Mouse (Mus musculus) forebrain, embryonic 14.5 days (tissue): ENCODE data around the gene Mmp3. TPM values are rescaled to one million over a fixed set of nuclear protein-coding genes. Genes with fewer than 3 reads are reported as not detected.
"Not testable (repeated sequence)": the region's sequence is repeated elsewhere in the genome, so short reads cannot be mapped to it uniquely, and the experiment has no call there.

Experiments used
- ATAC-seq: fragments of 200-750 bp; cut with Nextera tagmentation; 2 replicates; pipeline ENCODE4 v1.8.0; 2017; ENCODE audit warnings: mild to moderate bottlenecking, moderate library complexity
- DNase-seq: peaks from one replicate; pipeline ENCODE4 v3.0.0-alpha.2; 2015; ENCODE audit warnings: low spot score
- H3K27ac ChIP-seq: fragments of 300-500 bp; sonication (generic); 2 replicates; pipeline ENCODE4 v1.5.1; 2014; ENCODE audit warnings: low read depth, mild to moderate bottlenecking, control low read depth, low read length, moderate library complexity
- H3K27me3 ChIP-seq: fragments of 300-500 bp; sonication (generic); replicated peaks from 2 replicates; pipeline ENCODE4 v1.6.1; 2014; ENCODE audit warnings: low read length, control low read depth, mixed read lengths; ENCODE audit not compliant: control insufficient read depth, insufficient read depth
- H3K36me3 ChIP-seq: fragments of 300-500 bp; sonication (generic); 2 replicates; pipeline ENCODE4 v1.6.1; 2014; ENCODE audit warnings: low read length, control low read depth; ENCODE audit not compliant: control insufficient read depth, insufficient read depth
- H3K4me1 ChIP-seq: fragments of 300-500 bp; sonication (generic); 2 replicates; pipeline ENCODE4 v1.6.1; 2014; ENCODE audit warnings: antibody characterized with exemption, low read length, control low read depth; ENCODE audit not compliant: control insufficient read depth, insufficient read depth
- H3K4me2 ChIP-seq: fragments of 300-500 bp; sonication (generic); 2 replicates; pipeline ENCODE4 v1.6.1; 2014; ENCODE audit warnings: mild to moderate bottlenecking, control low read depth, low read length
- H3K4me3 ChIP-seq: fragments of 300-500 bp; sonication (generic); 2 replicates; pipeline ENCODE4 v1.5.1; 2014; ENCODE audit warnings: low read depth, low read length, control low read depth
- H3K9ac ChIP-seq: fragments of 300-500 bp; sonication (generic); 2 replicates; pipeline ENCODE4 v1.6.1; 2014; ENCODE audit warnings: mild to moderate bottlenecking, low read length, control low read depth, moderate library complexity
- H3K9me3 ChIP-seq: fragments of 300-500 bp; sonication (generic); replicated peaks from 2 replicates; pipeline ENCODE4 v1.6.1; 2016; ENCODE audit warnings: low read length, control low read depth, mixed read lengths; ENCODE audit not compliant: control insufficient read depth
- WGBS: fragments of 180-500 bp; shearing (Covaris S2); extraction: QIAGEN DNeasy Blood & Tissue Kit; methylation state at CpG from one replicate; pipeline ENCODE4 v1.1.7; 2014; 5-methylcytosine and 5-hydroxymethylcytosine counted together
- polyA plus RNA-seq: library from polyadenylated mRNA; unstranded; fragments of >200 nt; fragmentation: Nextera tagmentation; extraction: Ambion mirVana; gene quantifications from 2 replicates; pipeline ENCODE4 v1.2.1, GENCODE M21; 2014

The Mmp3 gene
- not detected in 2 replicates for polyA plus RNA-seq

GRCm38 (mm10) chr9:7445522-7445921 lies at the start of gene Mmp3:
Mmp3 (plus strand) TSS chr9:7445822.
- Histone ChIP-seq H3K27ac (no peak within 1 kb of the TSS), H3K4me3 (no peak within 1 kb of the TSS), H3K4me2 (no peak within 1 kb of the TSS), H3K27me3 (no peaks in the 10 kb centered on the region), H3K4me1 (no peaks in the 10 kb centered on the region), H3K9ac (no peak within 1 kb of the TSS), H3K36me3 (no peaks in the 10 kb centered on the region), H3K9me3 (no peaks in the 10 kb centered on the region)
- ATAC-seq (no peak), DNase-seq (no peak)
- 92% methylated on average over 2 of the region's 2 CpGs for WGBS

DNA sequence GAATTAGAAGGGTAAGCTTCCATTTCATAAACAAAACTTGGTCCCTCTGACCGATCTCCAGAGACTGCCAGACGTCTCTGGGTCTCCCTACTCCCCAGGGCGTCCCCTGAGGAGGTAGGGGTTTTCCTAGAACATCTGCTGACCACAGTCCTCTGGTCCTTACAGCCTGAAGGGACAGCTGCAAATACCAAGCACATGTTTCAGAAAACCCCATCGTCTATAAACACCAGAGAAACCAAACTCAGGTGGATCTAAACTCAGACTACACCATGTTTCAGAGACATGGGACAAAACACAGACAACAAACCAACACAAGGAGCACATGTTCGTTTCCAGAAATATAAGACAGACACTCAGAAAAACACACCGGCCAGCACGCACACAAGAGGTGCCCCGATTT lies 49.1 kb upstream of the Mmp3 start:
- H3K36me3 ChIP-seq, H3K4me2 ChIP-seq, ATAC-seq, H3K27ac ChIP-seq, DNase-seq, H3K4me3 ChIP-seq, H3K9ac ChIP-seq, H3K4me1 ChIP-seq, H3K9me3 ChIP-seq, H3K27me3 ChIP-seq: not testable (repeated sequence)
- WGBS, result 88% methylated on average over 8 of the region's 8 CpGs

DNA sequence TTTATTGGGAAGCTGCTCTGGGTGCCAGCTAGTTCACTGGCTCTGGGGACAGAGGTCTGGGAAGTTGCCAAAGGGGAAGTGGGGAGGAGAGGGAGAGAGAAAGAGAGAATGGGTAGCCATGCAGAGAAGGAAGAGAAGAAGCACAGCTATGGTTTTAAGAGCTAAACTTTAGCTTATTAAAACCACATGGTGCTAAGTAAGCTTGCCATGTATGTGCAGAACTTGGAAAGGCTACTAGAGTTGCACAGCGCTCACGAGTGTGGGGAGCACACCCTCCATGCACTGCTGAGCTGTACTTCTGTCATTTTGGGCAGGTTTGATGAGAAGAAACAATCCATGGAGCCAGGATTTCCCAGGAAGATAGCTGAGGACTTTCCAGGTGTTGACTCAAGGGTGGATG lies 7.7 kb downstream of the Mmp3 start:
- WGBS, result 87% methylated on average over 2 of the region's 2 CpGs
- no peaks in the 10 kb centered on the region for H3K27me3 ChIP-seq
- H3K4me2 ChIP-seq, result no peak overlapping the region
- no peaks in the 10 kb centered on the region for H3K9me3 ChIP-seq
- H3K4me1 ChIP-seq, result no peaks in the 10 kb centered on the region
- no peak for ATAC-seq
- no peak overlapping the region for H3K4me3 ChIP-seq
- H3K27ac ChIP-seq, result no peak overlapping the region
- DNase-seq, result no peak
- H3K36me3 ChIP-seq, result no peaks in the 10 kb centered on the region
- no peak overlapping the region for H3K9ac ChIP-seq

- ATAC-seq (no peak), DNase-seq (no peak)
- no peaks in the 10 kb centered on the region for H3K4me1 ChIP-seq
- WGBS, result 96% methylated on average over 1 of the region's 1 CpGs
- H3K9me3 ChIP-seq, result no peaks in the 10 kb centered on the region
- no peaks in the 10 kb centered on the region for H3K27me3 ChIP-seq
- H3K36me3 ChIP-seq, result no peaks in the 10 kb centered on the region
- H3K27ac ChIP-seq, result no peak overlapping the region
- no peak overlapping the region for H3K4me3 ChIP-seq
- no peak overlapping the region for H3K4me2 ChIP-seq
- H3K9ac ChIP-seq, result no peak overlapping the region
These were observed 24.6 kb downstream of the Mmp3 start for GRCm38 (mm10) chr9:7470262-7470661.

DNA sequence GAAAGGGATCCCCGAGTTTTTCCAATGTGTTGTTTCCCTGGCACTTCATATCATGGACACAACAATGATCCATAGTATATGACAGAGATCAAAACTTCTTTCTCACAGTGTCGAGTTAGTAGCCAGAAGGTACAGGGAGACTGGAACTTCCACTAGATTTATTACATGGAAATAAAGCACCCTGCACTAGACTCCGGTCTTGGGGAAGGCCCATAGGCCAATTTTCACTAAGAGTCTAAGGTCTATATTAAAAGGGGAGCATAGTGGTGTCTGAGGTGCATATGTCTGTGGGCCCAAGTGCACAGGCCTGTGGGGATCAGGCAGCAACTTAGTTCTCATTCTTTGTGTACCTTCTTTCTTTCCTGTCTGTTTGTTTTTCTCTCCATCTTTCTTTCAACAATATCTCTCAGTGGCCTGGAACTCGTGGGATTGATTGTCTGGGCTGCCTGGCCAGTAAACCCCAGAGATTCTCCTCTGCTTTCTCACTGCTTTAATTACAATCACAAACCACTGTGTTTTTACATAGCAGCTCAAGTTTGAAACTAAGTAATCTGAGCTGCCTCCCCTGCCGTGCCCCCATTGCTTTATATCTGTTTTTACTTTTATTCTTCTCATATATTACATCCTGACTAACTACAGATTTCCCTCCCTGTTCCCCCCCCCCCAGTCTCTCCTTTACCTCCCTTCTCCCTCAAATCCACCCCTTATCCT lies 38.2 kb downstream of the Mmp3 start:
- H3K27ac ChIP-seq, result no peak overlapping the region
- WGBS, result 71% methylated on average over 5 of the region's 5 CpGs

GRCm38 (mm10) chr9:7501138-7501537 lies 55.5 kb downstream of the Mmp3 start:
- Histone ChIP-seq H3K4me1 (no peaks in the 10 kb centered on the region), H3K9me3 (no peaks in the 10 kb centered on the region), H3K9ac (no peak overlapping the region), H3K4me3 (no peak overlapping the region), H3K27me3 (no peaks in the 10 kb centered on the region), H3K4me2 (no peak overlapping the region), H3K36me3 (no peaks in the 10 kb centered on the region), H3K27ac (no peak overlapping the region)
- 82% methylated on average over 3 of the region's 3 CpGs for WGBS
- ATAC-seq (no peak), DNase-seq (no peak)

More for the DNA sequence above, 38.2 kb downstream of the Mmp3 start:
- Histone ChIP-seq H3K4me3 (no peak overlapping the region), H3K9ac (no peak overlapping the region), H3K36me3 (no peaks in the 10 kb centered on the region), H3K4me2 (no peak overlapping the region), H3K9me3 (no peaks in the 10 kb centered on the region), H3K27me3 (no peaks in the 10 kb centered on the region), H3K4me1 (no peaks in the 10 kb centered on the region)
- ATAC-seq, result no peak
- DNase-seq, result no peak

GRCm38 (mm10) chr9:7502051-7502450 lies 56.4 kb downstream of the Mmp3 start, which contains the start of gene Mmp10:
Mmp10 (plus strand) TSS chr9:7502352.
- Histone ChIP-seq H3K4me2 (no peak within 1 kb of the TSS), H3K4me3 (no peak within 1 kb of the TSS), H3K27ac (no peak within 1 kb of the TSS), H3K9ac (no peak within 1 kb of the TSS), H3K36me3 (no peaks in the 10 kb centered on the region), H3K4me1 (no peaks in the 10 kb centered on the region), H3K27me3 (no peaks in the 10 kb centered on the region), H3K9me3 (no peaks in the 10 kb centered on the region)
- DNase-seq (no peak), ATAC-seq (no peak)
- WGBS, result 94% methylated on average over 3 of the region's 3 CpGs

Other genes starting within 250 kb of the Mmp3 start
- gene Mmp13, start 173.3 kb upstream of the Mmp3 start, polyA plus RNA-seq, result not detected in 2 replicates
- gene Mmp12, start 101.4 kb upstream of the Mmp3 start, polyA plus RNA-seq, result not detected in 2 replicates
- gene Mmp1b, start 57.8 kb upstream of the Mmp3 start, polyA plus RNA-seq, result not detected in 2 replicates
- not detected in 2 replicates for gene Mmp10, start 56.5 kb downstream of the Mmp3 start, polyA plus RNA-seq
- not detected in 2 replicates for gene Mmp8, start 112.6 kb downstream of the Mmp3 start, polyA plus RNA-seq
- not detected in 2 replicates for gene Mmp27, start 125.6 kb downstream of the Mmp3 start, polyA plus RNA-seq
- gene Mmp20, start 182.4 kb downstream of the Mmp3 start, polyA plus RNA-seq, result not detected in 2 replicates
- gene Mmp7, start 246.3 kb downstream of the Mmp3 start, polyA plus RNA-seq, result not detected in 2 replicates